Mouse (Mus musculus): ENCODE data around the gene Dmrtb1.

The Dmrtb1 gene

GRCm38 (mm10) chr4:107684130-107684529 lies at the start of gene Dmrtb1:
Gene Dmrtb1, minus strand, starts transcription at chr4:107684230.
- no peak for DNase-seq (ENCODE audit: low read depth in 1 of 2, low spot score in 2 of 2)

GRCm38 (mm10) chr4:107733603-107734002 lies 49.6 kb upstream of the Dmrtb1 start:
- no peak for DNase-seq (ENCODE audit: low read depth in 1 of 2, low spot score in 2 of 2)

- DNase-seq (ENCODE audit: low read depth in 1 of 2, low spot score in 2 of 2): no peak
These were observed 48.6 kb upstream of the Dmrtb1 start for GRCm38 (mm10) chr4:107732624-107733023.

GRCm38 (mm10) chr4:107732182-107732581 lies 48.2 kb upstream of the Dmrtb1 start:
- DNase-seq (ENCODE audit: low read depth in 1 of 2, low spot score in 2 of 2): no peak

GRCm38 (mm10) chr4:107731088-107731465 lies 47.0 kb upstream of the Dmrtb1 start:
- no peak for DNase-seq (ENCODE audit: low read depth in 1 of 2, low spot score in 2 of 2)

GRCm38 (mm10) chr4:107730391-107731087 lies 46.5 kb upstream of the Dmrtb1 start:
- DNase-seq (ENCODE audit: low read depth in 1 of 2, low spot score in 2 of 2): no peak

GRCm38 (mm10) chr4:107725432-107725831 lies 41.4 kb upstream of the Dmrtb1 start:
- no peak for DNase-seq (ENCODE audit: low read depth in 1 of 2, low spot score in 2 of 2)

- no peak for DNase-seq (ENCODE audit: low read depth in 1 of 2, low spot score in 2 of 2)
These were observed 36.2 kb upstream of the Dmrtb1 start for GRCm38 (mm10) chr4:107720043-107720830.

GRCm38 (mm10) chr4:107719161-107719560 lies 35.1 kb upstream of the Dmrtb1 start:
- DNase-seq (ENCODE audit: low read depth in 1 of 2, low spot score in 2 of 2): no peak

- DNase-seq (ENCODE audit: low read depth in 1 of 2, low spot score in 2 of 2): no peak
These were observed 34.7 kb upstream of the Dmrtb1 start for GRCm38 (mm10) chr4:107718720-107719119.

GRCm38 (mm10) chr4:107717718-107718313 lies 33.8 kb upstream of the Dmrtb1 start:
- DNase-seq (ENCODE audit: low read depth in 1 of 2, low spot score in 2 of 2): no peak

- DNase-seq (ENCODE audit: low read depth in 1 of 2, low spot score in 2 of 2): no peak
These were observed 32.8 kb upstream of the Dmrtb1 start for GRCm38 (mm10) chr4:107716754-107717299.

GRCm38 (mm10) chr4:107706884-107707283 lies 22.9 kb upstream of the Dmrtb1 start:
- no peak for DNase-seq (ENCODE audit: low read depth in 1 of 2, low spot score in 2 of 2)

GRCm38 (mm10) chr4:107704185-107704584 lies 20.2 kb upstream of the Dmrtb1 start:
- no peak for DNase-seq (ENCODE audit: low read depth in 1 of 2, low spot score in 2 of 2)

- no peak for DNase-seq (ENCODE audit: low read depth in 1 of 2, low spot score in 2 of 2)
These were observed 17.6 kb upstream of the Dmrtb1 start for GRCm38 (mm10) chr4:107701679-107702078.

- DNase-seq (ENCODE audit: low read depth in 1 of 2, low spot score in 2 of 2): no peak
These were observed 17.1 kb upstream of the Dmrtb1 start for GRCm38 (mm10) chr4:107701116-107701515.

- no peak for DNase-seq (ENCODE audit: low read depth in 1 of 2, low spot score in 2 of 2)
These were observed 15.2 kb upstream of the Dmrtb1 start for GRCm38 (mm10) chr4:107699271-107699670.

- no peak for DNase-seq (ENCODE audit: low read depth in 1 of 2, low spot score in 2 of 2)
These were observed 9.8 kb upstream of the Dmrtb1 start for GRCm38 (mm10) chr4:107693816-107694215.

- no peak for DNase-seq (ENCODE audit: low read depth in 1 of 2, low spot score in 2 of 2)
These were observed 4.2 kb upstream of the Dmrtb1 start for GRCm38 (mm10) chr4:107688213-107688612.

- DNase-seq (ENCODE audit: low read depth in 1 of 2, low spot score in 2 of 2): no peak
These were observed 3.1 kb upstream of the Dmrtb1 start for GRCm38 (mm10) chr4:107687127-107687526.

GRCm38 (mm10) chr4:107683006-107683756 lies 849 bp downstream of the Dmrtb1 start:
- no peak for DNase-seq (ENCODE audit: low read depth in 1 of 2, low spot score in 2 of 2)

All from monocyte, adult 2 months (primary cell).